Mouse (Mus musculus) E14TG2a.4 (cell line): Measurements from ENCODE around the gene Ptpn21.

Experiments
- CTCF ChIP-seq: conservative IDR thresholded peaks from 2 replicates; pipeline ENCODE4 v1.5.1; 2014; ENCODE audit warnings: low read length
- NANOG ChIP-seq: IDR thresholded peaks from 2 replicates; pipeline ENCODE4 v1.6.1; 2014; ENCODE audit warnings: borderline replicate concordance, low read length, mixed read lengths
- POU5F1 ChIP-seq: IDR thresholded peaks from 2 replicates; pipeline ENCODE4 v1.6.1; 2014; ENCODE audit warnings: low read length, borderline replicate concordance

DNA sequence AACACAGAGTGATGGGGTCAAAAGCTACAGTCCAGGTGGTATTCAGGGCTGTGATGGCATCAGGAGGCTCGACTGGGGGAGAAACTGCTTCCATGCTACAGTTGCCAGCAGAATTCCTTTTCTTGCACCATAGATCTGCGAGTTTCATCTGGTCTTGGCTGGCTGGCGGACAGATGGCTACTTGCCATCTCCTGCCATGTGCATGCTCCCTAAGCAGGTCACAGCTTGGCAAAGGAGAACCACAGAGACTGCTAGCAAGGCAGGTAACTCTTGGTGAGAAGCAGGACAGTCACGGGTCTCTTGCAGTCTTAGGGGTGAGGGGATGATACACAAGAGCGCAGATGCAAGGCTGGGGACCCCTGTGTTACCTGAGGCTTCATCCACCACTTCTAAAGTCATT lies 67.3 kb downstream of the Ptpn21 start:
- TF ChIP-seq CTCF (no peak), POU5F1 (no peak), NANOG (no peak)
